ENCODE assay signal across 8 mouse cellular contexts in genomic region chr2:76406937-76407441, GRCm38 (mm10). TPM values are rescaled to one million over a fixed set of nuclear protein-coding genes. Genes with fewer than 3 reads are reported as not detected.
DNase-seq lines count a peak whose midpoint lies in the region; ATAC-seq and TF ChIP-seq lines count a peak whose summit lies in the region.

No protein-coding gene starts in this region.

- TF ChIP-seq CTCF in kidney, adult 2 months (conservative IDR thresholded peaks at IDR 0.05; ENCODE audit: insufficient read depth, insufficient read length, low read depth, low read length), result no peak

- H3K9ac ChIP-seq in embryonic facial prominence, embryonic 12.5 days, result peak overlapping the region; percentile 88
- H3K9ac ChIP-seq in limb, embryonic 11.5 days (ENCODE audit: low read length), result peak overlapping the region; percentile 79
- H3K9ac ChIP-seq in midbrain, embryonic 14.5 days (replicated peaks; ENCODE audit: low read length), result peak overlapping the region; percentile 89
- H3K9ac ChIP-seq in stomach, embryonic 16.5 days (ENCODE audit: low read length), result peak overlapping the region; percentile 89

- 0 out of 2 replicates have a peak, but pooled peaks cover 6% of the 10 kb centered on the region for H3K4me1 ChIP-seq in embryonic facial prominence, embryonic 12.5 days
- H3K4me1 ChIP-seq in kidney, adult 2 months (ENCODE audit: control insufficient read depth, insufficient read depth, low read length), result peaks cover 7% of the 10 kb centered on the region; the same call in 1 of the 2 replicates
- H3K4me1 ChIP-seq in limb, embryonic 11.5 days (ENCODE audit: control insufficient read depth, insufficient read depth, low read length), result no peaks in the 10 kb centered on the region
- peaks cover 7% of the 10 kb centered on the region for H3K4me1 ChIP-seq in midbrain, embryonic 14.5 days (ENCODE audit: control insufficient read depth, insufficient read depth, low read length)
- H3K4me1 ChIP-seq in stomach, embryonic 16.5 days (ENCODE audit: control insufficient read depth, insufficient read depth, low read length), result no peaks in the 10 kb centered on the region

- H3K36me3 ChIP-seq in embryonic facial prominence, embryonic 12.5 days, result no peaks in the 10 kb centered on the region
- H3K36me3 ChIP-seq in kidney, adult 2 months (ENCODE audit: control insufficient read depth, insufficient read depth, low read length), result no peaks in the 10 kb centered on the region
- no peaks in the 10 kb centered on the region for H3K36me3 ChIP-seq in limb, embryonic 11.5 days (ENCODE audit: control insufficient read depth, insufficient read depth, low read length)
- H3K36me3 ChIP-seq in midbrain, embryonic 14.5 days (ENCODE audit: control insufficient read depth, insufficient read depth, low read length), result no peaks in the 10 kb centered on the region
- no peaks in the 10 kb centered on the region for H3K36me3 ChIP-seq in stomach, embryonic 16.5 days (ENCODE audit: control insufficient read depth, insufficient read depth, low read length)

- DNase-seq in A20 (ENCODE audit: low read depth, low spot score), result peak; percentile 40
- DNase-seq in adrenal gland, postnatal 14 days, result peak; percentile 79
- DNase-seq in heart, adult 8-10 months (ENCODE audit: low spot score), result peak; percentile 21
- DNase-seq in kidney, adult 2 months, result peak; percentile 71
- peak; percentile 81 for DNase-seq in limb, embryonic 11.5 days (ENCODE audit: low spot score)
- peak; percentile 81 for DNase-seq in midbrain, embryonic 14.5 days

- H3K9me3 ChIP-seq in embryonic facial prominence, embryonic 12.5 days, result no peaks in the 10 kb centered on the region
- no peaks in the 10 kb centered on the region for H3K9me3 ChIP-seq in limb, embryonic 11.5 days (ENCODE audit: control insufficient read depth, low read length)
- H3K9me3 ChIP-seq in midbrain, embryonic 14.5 days (ENCODE audit: control insufficient read depth, low read length), result no peaks in the 10 kb centered on the region
- no peaks in the 10 kb centered on the region for H3K9me3 ChIP-seq in stomach, embryonic 16.5 days (replicated peaks; ENCODE audit: control insufficient read depth, low read length)

- peak; percentile 52 for ATAC-seq in embryonic facial prominence, embryonic 12.5 days (ENCODE audit: insufficient number of reproducible peaks, insufficient read depth, low FRiP score, low TSS enrichment)
- peak; percentile 52 for ATAC-seq in limb, embryonic 11.5 days (ENCODE audit: insufficient number of reproducible peaks, low FRiP score, low TSS enrichment, low read depth)
- ATAC-seq in midbrain, embryonic 14.5 days (ENCODE audit: low FRiP score, low TSS enrichment), result peak; percentile 52
- ATAC-seq in stomach, embryonic 16.5 days (ENCODE audit: insufficient read depth, low FRiP score), result peak; percentile 48; the same call in 1 of the 2 replicates

- H3K27ac ChIP-seq in embryonic facial prominence, embryonic 12.5 days, result peak overlapping the region; percentile 65; the same call in 1 of the 2 replicates
- H3K27ac ChIP-seq in kidney, adult 2 months (ENCODE audit: insufficient read depth, low read depth, low read length), result peak overlapping the region; percentile 68
- no peak overlapping the region; the same call in 1 of the 2 replicates for H3K27ac ChIP-seq in limb, embryonic 11.5 days (replicated peaks; ENCODE audit: low read depth, low read length)
- H3K27ac ChIP-seq in midbrain, embryonic 14.5 days (replicated peaks; ENCODE audit: low read depth, low read length), result peak overlapping the region; percentile 84
- peak overlapping the region; percentile 64 for H3K27ac ChIP-seq in stomach, embryonic 16.5 days (ENCODE audit: low read length)

- peak overlapping the region; percentile 85 for H3K4me2 ChIP-seq in embryonic facial prominence, embryonic 12.5 days (replicated peaks)
- peak overlapping the region; percentile 87 for H3K4me2 ChIP-seq in limb, embryonic 11.5 days (ENCODE audit: low read depth, severe bottlenecking)
- peak overlapping the region; percentile 89 for H3K4me2 ChIP-seq in midbrain, embryonic 14.5 days (ENCODE audit: low read length)
- H3K4me2 ChIP-seq in stomach, embryonic 16.5 days (ENCODE audit: low read depth, low read length), result peak overlapping the region; percentile 80

- TF ChIP-seq POLR2A in kidney, adult 2 months (IDR thresholded peaks at IDR 0.05; ENCODE audit: low read depth, low read length), result peak; percentile 19

- H3K27me3 ChIP-seq in embryonic facial prominence, embryonic 12.5 days, result peaks cover 9% of the 10 kb centered on the region
- H3K27me3 ChIP-seq in kidney, adult 2 months (replicated peaks; ENCODE audit: control insufficient read depth, insufficient read depth, low read length), result no peaks in the 10 kb centered on the region; the same call in 1 of the 2 replicates
- no peaks in the 10 kb centered on the region for H3K27me3 ChIP-seq in limb, embryonic 11.5 days (ENCODE audit: control insufficient read depth, insufficient read depth, low read length)
- 0 out of 2 replicates have a peak, but pooled peaks cover 4% of the 10 kb centered on the region for H3K27me3 ChIP-seq in midbrain, embryonic 14.5 days (ENCODE audit: control insufficient read depth, insufficient read depth, low read length)
- H3K27me3 ChIP-seq in stomach, embryonic 16.5 days (ENCODE audit: control insufficient read depth, insufficient read depth, low read length), result no peaks in the 10 kb centered on the region

- H3K4me3 ChIP-seq in embryonic facial prominence, embryonic 12.5 days, result peak overlapping the region; percentile 86
- H3K4me3 ChIP-seq in kidney, adult 2 months (ENCODE audit: insufficient read depth, low read depth, low read length), result peak overlapping the region; percentile 87
- peak overlapping the region; percentile 89 for H3K4me3 ChIP-seq in limb, embryonic 11.5 days (ENCODE audit: low read depth, low read length)
- H3K4me3 ChIP-seq in midbrain, embryonic 14.5 days (replicated peaks; ENCODE audit: low read depth, low read length), result peak overlapping the region; percentile 86
- H3K4me3 ChIP-seq in stomach, embryonic 16.5 days (replicated peaks; ENCODE audit: low read length), result peak overlapping the region; percentile 90

- under 1% methylated on average over 49 of the region's 49 CpGs for WGBS in embryonic facial prominence, embryonic 12.5 days
- under 1% methylated on average over 49 of the region's 49 CpGs for WGBS in kidney, adult 2 months
- under 1% methylated on average over 44 of the region's 49 CpGs for WGBS in limb, embryonic 11.5 days
- WGBS in midbrain, embryonic 14.5 days, result under 1% methylated on average over 48 of the region's 49 CpGs
- under 1% methylated on average over 49 of the region's 49 CpGs for WGBS in stomach, embryonic 16.5 days

RNA-seq across cellular contexts. Expression of gene Osbpl6, which starts 0.7 kb away (rescaled TPM):
- 19.0 and 22.5 TPM in 2 replicates for total RNA-seq in adrenal gland, postnatal 14 days (2021)
- polyA plus RNA-seq in embryonic facial prominence, embryonic 12.5 days (2016; fragmentation: Nextera tagmentation; extraction: Ambion mirVana), result 19.6 and 22.8 TPM in 2 replicates
- total RNA-seq in heart, adult 8-10 months (2022), result 10 to 100 TPM; 12.5 to 19.0 (median 17.0) TPM
- 35.1 and 41.2 TPM in 2 replicates for polyA plus RNA-seq in kidney, adult 2 months (2012; rRNA removed)
- 15.3 and 16.2 TPM in 2 replicates for polyA plus RNA-seq in limb, embryonic 11.5 days (2014; fragmentation: Nextera tagmentation; extraction: Ambion mirVana)
- 22.1 and 22.6 TPM in 2 replicates for polyA plus RNA-seq in midbrain, embryonic 14.5 days (2014; fragmentation: Nextera tagmentation; extraction: Ambion mirVana)
- polyA plus RNA-seq in stomach, embryonic 16.5 days (2015; fragmentation: Nextera tagmentation; extraction: Ambion mirVana), result 8.6 and 9.9 TPM in 2 replicates

RNA-seq across cellular contexts. Expression of gene Rbm45, which starts 37.2 kb away (rescaled TPM):
- 37.4 and 45.4 TPM in 2 replicates for total RNA-seq in adrenal gland, postnatal 14 days (2021)
- polyA plus RNA-seq in embryonic facial prominence, embryonic 12.5 days (2016; fragmentation: Nextera tagmentation; extraction: Ambion mirVana), result 17.2 and 17.6 TPM in 2 replicates
- total RNA-seq in heart, adult 8-10 months (2022), result 10 to 100 TPM; 17.9 to 21.6 (median 19.2) TPM
- 8.3 and 8.9 TPM in 2 replicates for polyA plus RNA-seq in kidney, adult 2 months (2012; rRNA removed)
- 16.3 and 16.8 TPM in 2 replicates for polyA plus RNA-seq in limb, embryonic 11.5 days (2014; fragmentation: Nextera tagmentation; extraction: Ambion mirVana)
- polyA plus RNA-seq in midbrain, embryonic 14.5 days (2014; fragmentation: Nextera tagmentation; extraction: Ambion mirVana), result 17.4 and 19.5 TPM in 2 replicates
- 11.6 and 12.8 TPM in 2 replicates for polyA plus RNA-seq in stomach, embryonic 16.5 days (2015; fragmentation: Nextera tagmentation; extraction: Ambion mirVana)

RNA-seq across cellular contexts. Expression of gene Cyct, which starts 46.7 kb away (rescaled TPM):
- total RNA-seq in adrenal gland, postnatal 14 days (2021), result not detected in 2 replicates
- polyA plus RNA-seq in embryonic facial prominence, embryonic 12.5 days (2016; fragmentation: Nextera tagmentation; extraction: Ambion mirVana), result not detected in 2 replicates
- 1 to 10 TPM in 1 of 4 experiments, under 1 TPM in 3; 0.44 to 1.2 (median 0.56) TPM for total RNA-seq in heart, adult 8-10 months (2022)
- not detected in 2 replicates for polyA plus RNA-seq in kidney, adult 2 months (2012; rRNA removed)
- not detected in 2 replicates for polyA plus RNA-seq in limb, embryonic 11.5 days (2014; fragmentation: Nextera tagmentation; extraction: Ambion mirVana)
- not detected in 2 replicates for polyA plus RNA-seq in midbrain, embryonic 14.5 days (2014; fragmentation: Nextera tagmentation; extraction: Ambion mirVana)
- polyA plus RNA-seq in stomach, embryonic 16.5 days (2015; fragmentation: Nextera tagmentation; extraction: Ambion mirVana), result not detected in 2 replicates

Comparison
In these comparisons a context has a peak if more than half of its experiments do, and no peak if none do; other contexts are left out.
1. DNase-seq: peak in every context shown above with its lines; median percentile 81 in limb, embryonic 11.5 days; 81 in midbrain, embryonic 14.5 days; 79 in adrenal gland, postnatal 14 days; 71 in kidney, adult 2 months; 40 in A20; 21 in heart, adult 8-10 months.